11 mouse cellular contexts compared by ENCODE assay signal in the genomic region with DNA sequence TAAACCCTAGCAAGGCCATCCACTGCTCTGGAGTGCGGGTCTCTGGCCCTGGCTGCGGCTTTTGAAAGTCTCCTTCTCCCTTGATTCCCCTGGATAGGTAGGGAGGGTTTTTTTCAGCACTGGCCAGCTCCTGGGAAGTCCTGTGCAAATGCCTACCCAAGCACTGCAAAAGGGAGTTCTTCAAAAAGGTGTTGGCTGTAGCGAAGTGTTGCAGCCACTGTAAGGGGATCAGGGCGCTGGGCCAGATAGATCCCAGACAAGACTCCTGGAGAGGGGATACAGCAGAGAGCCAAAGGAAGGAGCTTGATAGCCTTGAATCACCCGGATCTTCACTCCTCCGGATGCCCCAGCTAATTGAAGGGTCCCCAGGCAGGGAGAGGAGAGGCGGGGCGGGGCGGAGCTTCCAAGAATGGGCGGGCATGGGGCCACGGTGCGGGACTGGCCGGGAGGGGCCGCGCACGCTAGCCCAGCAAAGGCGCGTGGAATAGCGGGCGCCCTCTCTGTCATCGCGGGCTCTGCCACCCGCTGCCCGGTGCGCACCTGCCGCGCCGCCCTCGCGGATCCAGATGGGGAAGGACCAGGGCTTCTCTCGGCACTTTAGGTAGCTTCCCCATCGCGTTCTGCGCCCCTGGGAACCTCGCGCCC. TPM values are rescaled to one million over a fixed set of nuclear protein-coding genes. Genes with fewer than 3 reads are reported as not detected.
A peak's percentile ranks its signal among the peaks of the same experiment; 100 is the strongest.
DNase-seq lines count a peak whose midpoint lies in the region; ATAC-seq and TF ChIP-seq lines count a peak whose summit lies in the region.
"Had no signal": no experiment of that assay in that cellular context is flagged by ENCODE, and none has a peak within 500 bp of the region (broad histone marks: within the 10 kb centered on the region; RNA-seq: fewer than 3 reads in every experiment).

No protein-coding gene starts in this region.

- no peaks in the 10 kb centered on the region for H3K36me3 ChIP-seq in heart, embryonic 11.5 days (ENCODE audit: control insufficient read depth, insufficient read depth, low read length)
- H3K36me3 ChIP-seq in limb, embryonic 10.5 days, result no peaks in the 10 kb centered on the region
- H3K36me3 ChIP-seq in stomach, postnatal 0 days (ENCODE audit: control insufficient read depth, insufficient read depth, low read length), result no peaks in the 10 kb centered on the region
- H3K36me3 ChIP-seq: G1E had no signal

- H3K9me3 ChIP-seq in heart, embryonic 11.5 days (replicated peaks; ENCODE audit: control insufficient read depth, low read length), result no peaks in the 10 kb centered on the region
- no peaks in the 10 kb centered on the region for H3K9me3 ChIP-seq in limb, embryonic 10.5 days (replicated peaks)
- H3K9me3 ChIP-seq in stomach, postnatal 0 days (ENCODE audit: control insufficient read depth, low read length), result no peaks in the 10 kb centered on the region
- H3K9me3 ChIP-seq: G1E had no signal

- no peak for TF ChIP-seq EP300 in stomach, postnatal 0 days (optimal IDR thresholded peaks at IDR 0.05)

- no peak for TF ChIP-seq CTCF in stomach, postnatal 0 days (IDR thresholded peaks at IDR 0.05; ENCODE audit: low read depth)

- 2% methylated on average over 35 of the region's 36 CpGs for WGBS in heart, embryonic 11.5 days (ENCODE audit: insufficient replicate concordance)
- WGBS in limb, embryonic 10.5 days, result under 1% methylated on average over 36 of the region's 36 CpGs
- WGBS in stomach, postnatal 0 days, result 2% methylated on average over 36 of the region's 36 CpGs

- H3K4me2 ChIP-seq in heart, embryonic 11.5 days, result peak overlapping the region; percentile 48
- H3K4me2 ChIP-seq in stomach, postnatal 0 days (replicated peaks; ENCODE audit: low read depth), result peak overlapping the region; percentile 27; the same call in 1 of the 2 replicates

- H3K27me3 ChIP-seq in heart, embryonic 11.5 days (ENCODE audit: control insufficient read depth, insufficient read depth, low read length), result peaks cover 78% of the 10 kb centered on the region
- peaks cover 95% of the 10 kb centered on the region for H3K27me3 ChIP-seq in limb, embryonic 10.5 days (ENCODE audit: low read depth, poor library complexity, severe bottlenecking)
- H3K27me3 ChIP-seq in stomach, postnatal 0 days (ENCODE audit: control insufficient read depth, insufficient read depth, low read length), result no peaks in the 10 kb centered on the region; the same call in 1 of the 2 replicates

- H3K9ac ChIP-seq in heart, embryonic 11.5 days (ENCODE audit: low read depth, low read length), result no peak overlapping the region
- no peak overlapping the region for H3K9ac ChIP-seq in stomach, postnatal 0 days (ENCODE audit: low read length)

- no peak for DNase-seq in heart, adult 18-20 months
- DNase-seq in thymus, postnatal 4 days, result peak; percentile 25
- no peak for DNase-seq in thymus, postnatal 10 days (ENCODE audit: low spot score in 2 of 2)
- DNase-seq in limb, embryonic 10.5 days (ENCODE audit: low spot score), result no peak
- DNase-seq in stomach, postnatal 0 days (ENCODE audit: low spot score), result no peak
- DNase-seq in thymus, postnatal 14 days, result no peak
- no peak for DNase-seq in urinary bladder, postnatal 10 days (ENCODE audit: low spot score)

- ATAC-seq in heart, embryonic 11.5 days (replicated peaks; ENCODE audit: insufficient number of reproducible peaks, low FRiP score, low TSS enrichment), result no peak
- ATAC-seq in stomach, postnatal 0 days (ENCODE audit: low FRiP score, low TSS enrichment), result no peak

- peaks cover 6% of the 10 kb centered on the region for H3K4me1 ChIP-seq in heart, embryonic 11.5 days (ENCODE audit: control insufficient read depth, insufficient read depth, low read length)
- H3K4me1 ChIP-seq in limb, embryonic 10.5 days, result peaks cover 22% of the 10 kb centered on the region
- no peaks in the 10 kb centered on the region for H3K4me1 ChIP-seq in stomach, postnatal 0 days (replicated peaks; ENCODE audit: control insufficient read depth, insufficient read depth)

- no peak overlapping the region for H3K27ac ChIP-seq in heart, embryonic 11.5 days (ENCODE audit: low read depth, low read length)
- H3K27ac ChIP-seq in limb, embryonic 10.5 days, result no peak overlapping the region
- H3K27ac ChIP-seq in stomach, postnatal 0 days (replicated peaks), result no peak overlapping the region

- H3K4me3 ChIP-seq in heart, embryonic 11.5 days (ENCODE audit: low read depth, low read length), result peak overlapping the region; percentile 11; the same call in 1 of the 2 replicates
- peak overlapping the region; percentile 40 for H3K4me3 ChIP-seq in limb, embryonic 10.5 days
- H3K4me3 ChIP-seq in stomach, postnatal 0 days (ENCODE audit: low read depth, low read length), result 0 out of 2 replicates have a peak overlapping the region, but pooled peaks have one; percentile 6
- H3K4me3 ChIP-seq: erythroblast, embryonic 14.5 days; myocyte had no signal

RNA-seq across cellular contexts. Expression of a gene that starts 12.6 kb away (rescaled TPM):
- 0.77 and 1.1 TPM in 2 replicates for polyA plus RNA-seq in heart, embryonic 11.5 days (2014; fragmentation: Nextera tagmentation; extraction: Ambion mirVana)
- total RNA-seq in heart, adult 18-20 months (2021), result not detected
- polyA plus RNA-seq in limb, embryonic 10.5 days (2016; fragmentation: Nextera tagmentation; extraction: Ambion mirVana), result 0.14 and 0.48 TPM in 2 replicates
- polyA plus RNA-seq in stomach, postnatal 0 days (2015; fragmentation: Nextera tagmentation; extraction: Ambion mirVana), result 0.86 and 1.4 TPM in 2 replicates
- polyA plus RNA-seq: erythroblast, embryonic 14.5 days; G1E; myocyte had no signal

RNA-seq across cellular contexts. Expression of a gene that starts 33.9 kb away (rescaled TPM):
- 269 and 291 TPM in 2 replicates for polyA plus RNA-seq in heart, embryonic 11.5 days (2014; fragmentation: Nextera tagmentation; extraction: Ambion mirVana)
- total RNA-seq in heart, adult 18-20 months (2021), result 10 to 100 TPM; 48.7 to 49.0 TPM
- polyA plus RNA-seq in limb, embryonic 10.5 days (2016; fragmentation: Nextera tagmentation; extraction: Ambion mirVana), result 217 and 246 TPM in 2 replicates
- 287 and 315 TPM in 2 replicates for polyA plus RNA-seq in stomach, postnatal 0 days (2015; fragmentation: Nextera tagmentation; extraction: Ambion mirVana)

RNA-seq across cellular contexts. Expression of a gene that starts 40.7 kb away (rescaled TPM):
- 56.6 and 56.9 TPM in 2 replicates for polyA plus RNA-seq in heart, embryonic 11.5 days (2014; fragmentation: Nextera tagmentation; extraction: Ambion mirVana)
- 10 to 100 TPM; 25.1 to 26.3 TPM for total RNA-seq in heart, adult 18-20 months (2021)
- polyA plus RNA-seq in limb, embryonic 10.5 days (2016; fragmentation: Nextera tagmentation; extraction: Ambion mirVana), result 71.9 and 72.5 TPM in 2 replicates
- 62.6 and 65.2 TPM in 2 replicates for polyA plus RNA-seq in stomach, postnatal 0 days (2015; fragmentation: Nextera tagmentation; extraction: Ambion mirVana)

RNA-seq across cellular contexts. Expression of a gene that starts 54.6 kb away (rescaled TPM):
- polyA plus RNA-seq in heart, embryonic 11.5 days (2014; fragmentation: Nextera tagmentation; extraction: Ambion mirVana), result 19.9 and 25.4 TPM in 2 replicates
- total RNA-seq in heart, adult 18-20 months (2021), result 10 to 100 TPM; 15.1 to 18.2 TPM
- 67.3 and 79.0 TPM in 2 replicates for polyA plus RNA-seq in limb, embryonic 10.5 days (2016; fragmentation: Nextera tagmentation; extraction: Ambion mirVana)
- 15.7 and 18.5 TPM in 2 replicates for polyA plus RNA-seq in stomach, postnatal 0 days (2015; fragmentation: Nextera tagmentation; extraction: Ambion mirVana)
